Mouse (Mus musculus): ENCODE results near the gene Fam216a.

DNA sequence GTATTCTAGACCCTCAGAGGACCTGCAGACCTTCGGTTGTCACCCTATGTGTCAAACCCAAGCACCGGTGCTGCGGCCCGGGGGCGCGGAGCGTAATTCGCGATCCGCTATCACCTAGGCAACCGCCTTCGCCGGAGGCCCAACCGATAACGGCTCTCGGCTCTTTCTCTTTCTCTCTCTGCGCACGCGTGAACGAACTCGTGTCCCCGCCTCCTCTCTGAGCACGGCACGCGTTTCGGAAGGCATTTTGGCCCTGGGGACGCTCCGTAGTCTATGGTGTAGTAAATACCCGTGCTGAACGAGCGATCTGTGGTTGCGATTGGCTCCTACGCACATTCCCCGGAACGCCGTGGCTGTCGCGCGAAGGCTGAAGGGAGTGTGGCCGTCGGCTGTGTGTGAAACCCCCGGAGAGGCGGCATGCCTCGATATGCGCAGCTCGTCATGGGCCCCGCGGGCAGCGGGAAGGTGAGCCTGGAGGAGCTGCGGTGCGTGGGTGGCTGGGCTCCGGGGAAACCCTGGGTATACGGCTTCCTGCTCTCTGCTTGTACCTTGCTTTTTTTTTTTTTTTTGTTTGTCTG is at the start of gene Fam216a:
- 0 out of 2 replicates have a peak, but pooled peaks have one; percentile 77 for TF ChIP-seq POLR2A (IDR thresholded peaks at IDR 0.05; ENCODE audit: borderline replicate concordance, low read depth, low read length)
- no peak for TF ChIP-seq CTCF (IDR thresholded peaks at IDR 0.05; ENCODE audit: low read depth, low read length)
